Mouse (Mus musculus): Measurements from ENCODE around the gene Foxr2.
A peak's percentile ranks its signal among the peaks of the same experiment; 100 is the strongest.

The Foxr2 gene

DNA sequence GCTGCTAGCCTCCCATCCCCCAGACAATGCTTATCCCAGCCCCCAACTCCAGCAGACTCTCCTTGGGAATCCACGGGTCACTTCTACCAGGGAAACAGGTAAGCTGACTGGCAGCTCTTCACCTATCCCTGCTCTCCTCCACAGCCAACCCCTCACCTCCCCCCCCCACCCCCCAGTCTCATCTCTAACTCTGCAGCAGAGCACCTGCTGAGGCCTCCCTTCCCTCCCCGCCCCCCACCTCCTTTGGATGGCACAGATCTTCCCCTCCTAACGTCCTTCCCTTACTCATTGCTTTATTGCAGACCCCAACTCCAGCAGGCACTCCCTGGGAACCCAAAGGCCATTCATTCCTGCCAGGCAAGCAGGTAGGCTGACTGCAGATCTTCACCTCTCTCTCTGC lies at the start of gene Foxr2:
Gene Foxr2, plus strand, starts transcription at position 301 of the 400 bp plus-strand sequence.
- DNase-seq (ENCODE audit: low read depth, low spot score): peak; percentile 42

DNA sequence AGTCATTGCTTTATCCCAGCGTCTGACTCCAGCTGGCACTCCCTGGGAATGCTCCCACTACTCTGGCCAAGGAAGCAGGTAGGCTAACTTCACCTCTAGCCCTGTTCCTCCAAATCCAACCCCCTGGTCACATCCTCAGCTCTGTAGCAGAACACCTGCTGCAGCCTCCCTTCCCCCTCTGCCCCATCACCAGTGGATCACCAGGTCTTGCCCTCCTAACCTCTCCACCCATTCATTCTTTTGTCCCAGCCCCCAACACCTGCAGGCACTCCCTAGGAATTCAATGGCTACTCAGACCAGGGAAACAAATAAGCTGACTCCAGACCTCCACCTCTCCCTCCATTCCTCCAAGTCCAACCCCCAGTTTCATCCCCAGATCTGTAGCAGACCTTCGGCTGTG lies 427 bp downstream of the Foxr2 start:
- peak; percentile 81 for DNase-seq (ENCODE audit: low read depth, low spot score)

- peak; percentile 74 for DNase-seq (ENCODE audit: low read depth, low spot score)
Measured at GRCm38 (mm10) chrX:153139734-153140515, 21.3 kb downstream of the Foxr2 start, which contains the start of gene Rragb. TSS of gene Rragb (plus strand) at chrX:153139981.

- peak; percentile 28 for DNase-seq (ENCODE audit: low read depth, low spot score)
Measured at GRCm38 (mm10) chrX:153142656-153143055, 24.1 kb downstream of the Foxr2 start.

DNA sequence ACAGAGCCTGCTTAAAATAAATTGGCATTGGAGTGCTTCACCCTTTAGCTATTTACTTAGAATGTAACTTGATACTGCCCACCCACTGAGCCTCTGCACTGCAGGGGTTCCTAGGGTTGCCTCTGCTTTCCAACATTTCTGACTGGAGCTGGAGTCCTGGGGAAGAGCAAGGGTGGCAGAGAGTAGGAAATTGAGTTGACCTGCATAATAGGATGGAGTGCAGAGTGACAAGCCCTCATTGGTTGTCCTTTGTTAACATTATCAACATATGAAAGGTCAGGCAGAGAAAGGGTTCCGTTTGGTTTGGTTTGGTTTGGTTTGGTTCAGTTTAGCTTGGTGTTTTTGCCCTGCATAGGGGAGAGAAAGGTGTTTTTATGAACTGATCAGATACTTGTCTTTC lies 33.2 kb downstream of the Foxr2 start:
- DNase-seq (ENCODE audit: low read depth, low spot score): peak; percentile 78

- DNase-seq (ENCODE audit: low read depth, low spot score): peak; percentile 76
Measured at GRCm38 (mm10) chrX:153155322-153155721, 36.7 kb downstream of the Foxr2 start.

DNA sequence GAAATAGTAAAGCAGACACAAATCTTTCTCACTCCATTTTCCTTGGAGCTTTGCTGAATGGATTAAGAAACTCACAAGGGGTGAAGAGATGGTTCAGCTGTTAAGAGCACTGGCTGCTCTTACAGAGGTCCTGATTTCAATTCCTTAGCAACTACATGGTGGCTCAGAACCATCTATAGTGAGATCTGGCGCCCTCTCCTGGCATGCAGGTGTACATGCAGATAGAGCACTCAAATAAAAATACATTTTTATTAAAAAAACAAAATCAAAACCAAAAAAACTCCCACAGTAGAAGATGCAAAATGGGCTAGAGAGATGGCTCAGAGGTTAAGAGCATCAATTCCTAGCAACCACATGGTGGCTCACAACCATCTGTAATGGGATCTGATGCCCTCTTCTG lies 56.2 kb downstream of the Foxr2 start:
- DNase-seq (ENCODE audit: low read depth, low spot score): peak; percentile 36

DNA sequence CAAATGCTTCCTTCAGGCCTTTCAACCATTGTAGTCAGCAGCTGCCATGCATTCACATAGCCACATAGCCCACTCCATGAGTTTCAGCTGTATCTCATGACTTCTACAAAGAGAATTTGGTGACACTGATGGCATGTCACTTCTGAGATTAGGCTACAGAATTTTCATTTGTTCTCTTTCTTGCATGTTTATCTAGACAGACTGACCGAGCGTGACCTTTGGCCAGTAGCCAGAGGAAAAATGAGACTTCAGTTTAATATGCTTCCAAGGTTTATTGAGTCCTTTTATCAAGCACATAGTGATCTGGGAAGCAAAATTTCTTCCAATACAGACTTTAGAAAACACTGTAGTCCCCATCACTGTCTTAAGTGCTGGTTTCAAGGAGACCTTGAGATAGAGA lies 63.6 kb downstream of the Foxr2 start:
- no peak for DNase-seq (ENCODE audit: low read depth, low spot score)

Measured in R1 (cell line).